ENCODE assay signal across 8 mouse cellular contexts in genomic region chr5:134098976-134099375, GRCm38 (mm10). TPM values are rescaled to one million over a fixed set of nuclear protein-coding genes. Genes with fewer than 3 reads are reported as not detected.
DNase-seq lines count a peak whose midpoint lies in the region; ATAC-seq and TF ChIP-seq lines count a peak whose summit lies in the region.

No protein-coding gene starts in this region.

- H3K9ac ChIP-seq in forebrain, embryonic 15.5 days (replicated peaks) = peak overlapping the region; percentile 90
- H3K9ac ChIP-seq in intestine, postnatal 0 days (ENCODE audit: low read depth, low read length) = peak overlapping the region; percentile 83
- peak overlapping the region; percentile 57 for H3K9ac ChIP-seq in liver, embryonic 11.5 days (ENCODE audit: low read depth, low read length)

- no peaks in the 10 kb centered on the region for H3K9me3 ChIP-seq in forebrain, embryonic 15.5 days
- H3K9me3 ChIP-seq in intestine, postnatal 0 days (ENCODE audit: control insufficient read depth) = no peaks in the 10 kb centered on the region
- no peaks in the 10 kb centered on the region for H3K9me3 ChIP-seq in liver, embryonic 11.5 days (ENCODE audit: control insufficient read depth, low read length)

- H3K27ac ChIP-seq in gastrocnemius, adult 2 months = peak overlapping the region; percentile 96
- peak overlapping the region; percentile 73 for H3K27ac ChIP-seq in forebrain, embryonic 15.5 days (replicated peaks)
- H3K27ac ChIP-seq in intestine, postnatal 0 days (ENCODE audit: low read depth, low read length) = no peak overlapping the region
- no peak overlapping the region for H3K27ac ChIP-seq in liver, embryonic 11.5 days (ENCODE audit: low read depth, low read length)

- peaks cover 30% of the 10 kb centered on the region for H3K4me1 ChIP-seq in forebrain, embryonic 15.5 days
- H3K4me1 ChIP-seq in intestine, postnatal 0 days (replicated peaks; ENCODE audit: control insufficient read depth, insufficient read depth, low read length) = peaks cover 4% of the 10 kb centered on the region; the same call in 1 of the 2 replicates
- H3K4me1 ChIP-seq in liver, embryonic 11.5 days (replicated peaks; ENCODE audit: control insufficient read depth, insufficient read depth, low read length) = peaks cover 3% of the 10 kb centered on the region; the same call in 1 of the 2 replicates

- DNase-seq in gastrocnemius, adult 2 months = peak; percentile 68
- DNase-seq in gastrocnemius, postnatal 25 days = no peak
- peak; percentile 27 for DNase-seq in ZHBTc4 (ENCODE audit: low read depth, low spot score)
- no peak for DNase-seq in liver, embryonic 11.5 days (ENCODE audit: low spot score)
- DNase-seq in ovary, postnatal 14 days (ENCODE audit: low spot score) = peak; percentile 7
- DNase-seq in c-Kit-positive CD71-positive TER-119-positive erythroid progenitor cells, embryonic 14.5 days (ENCODE audit: low spot score) = no peak

- peak overlapping the region; percentile 93 for H3K4me3 ChIP-seq in gastrocnemius, adult 2 months
- peak overlapping the region; percentile 90 for H3K4me3 ChIP-seq in forebrain, embryonic 15.5 days
- H3K4me3 ChIP-seq in intestine, postnatal 0 days (ENCODE audit: low read depth, low read length) = peak overlapping the region; percentile 74
- H3K4me3 ChIP-seq in liver, embryonic 11.5 days (ENCODE audit: low read depth, low read length) = peak overlapping the region; percentile 71

- intact Hi-C loops in gastrocnemius, adult 2 months (cut with DNase I) = no loop called here

- 0 out of 2 replicates have a peak, but pooled peaks cover 5% of the 10 kb centered on the region for H3K36me3 ChIP-seq in forebrain, embryonic 15.5 days
- H3K36me3 ChIP-seq in intestine, postnatal 0 days (ENCODE audit: control insufficient read depth, insufficient read depth) = no peaks in the 10 kb centered on the region
- no peaks in the 10 kb centered on the region for H3K36me3 ChIP-seq in liver, embryonic 11.5 days (ENCODE audit: control insufficient read depth, insufficient read depth, low read length)

- peak; percentile 51 for ATAC-seq in forebrain, embryonic 15.5 days (replicated peaks)
- ATAC-seq in intestine, postnatal 0 days = no peak
- peak; percentile 32 for ATAC-seq in liver, embryonic 11.5 days (replicated peaks; ENCODE audit: low FRiP score)

- WGBS in forebrain, embryonic 15.5 days = under 1% methylated on average over 17 of the region's 17 CpGs
- WGBS in intestine, postnatal 0 days = under 1% methylated on average over 17 of the region's 17 CpGs
- under 1% methylated on average over 17 of the region's 17 CpGs for WGBS in liver, embryonic 11.5 days

- H3K27me3 ChIP-seq in forebrain, embryonic 15.5 days = no peaks in the 10 kb centered on the region
- H3K27me3 ChIP-seq in intestine, postnatal 0 days (replicated peaks; ENCODE audit: control insufficient read depth, insufficient read depth, low read length) = no peaks in the 10 kb centered on the region
- 0 out of 2 replicates have a peak, but pooled peaks cover 2% of the 10 kb centered on the region for H3K27me3 ChIP-seq in liver, embryonic 11.5 days (replicated peaks; ENCODE audit: control insufficient read depth, insufficient read depth, low read length)

- no peak for TF ChIP-seq CTCF in gastrocnemius, adult 2 months (IDR thresholded peaks at IDR 0.05)
- no peak for TF ChIP-seq CTCF in intestine, postnatal 0 days (IDR thresholded peaks at IDR 0.05; ENCODE audit: low read depth)

- H3K4me2 ChIP-seq in forebrain, embryonic 15.5 days (replicated peaks) = peak overlapping the region; percentile 77
- peak overlapping the region; percentile 95 for H3K4me2 ChIP-seq in intestine, postnatal 0 days (replicated peaks; ENCODE audit: low read depth)
- H3K4me2 ChIP-seq in liver, embryonic 11.5 days = peak overlapping the region; percentile 95

RNA-seq across cellular contexts. Expression of gene Castor2, which starts 0.5 kb away (rescaled TPM):
- 10 to 100 TPM; 34.8 to 47.1 TPM for total RNA-seq in gastrocnemius, adult 2 months (2021)
- total RNA-seq in gastrocnemius, postnatal 25 days (2021) = 10 to 100 TPM; 45.7 to 46.8 TPM
- 27.6 and 28.3 TPM in 2 replicates for polyA plus RNA-seq in forebrain, embryonic 15.5 days (2015; fragmentation: Nextera tagmentation; extraction: Ambion mirVana)
- 24.1 and 31.3 TPM in 2 replicates for polyA plus RNA-seq in intestine, postnatal 0 days (2015; fragmentation: Nextera tagmentation; extraction: Ambion mirVana)
- 1.8 and 2.1 TPM in 2 replicates for polyA plus RNA-seq in liver, embryonic 11.5 days (2014; fragmentation: Nextera tagmentation; extraction: Ambion mirVana)

Comparison
In these comparisons a context has a peak if more than half of its experiments do, and no peak if none do; other contexts are left out.
1. DNase-seq: peak in gastrocnemius, adult 2 months (single experiment), ZHBTc4 (single experiment) and ovary, postnatal 14 days (single experiment); none in gastrocnemius, postnatal 25 days (single experiment), liver, embryonic 11.5 days (single experiment) and c-Kit-positive CD71-positive TER-119-positive erythroid progenitor cells, embryonic 14.5 days (single experiment).
2. H3K27ac ChIP-seq: peak in gastrocnemius, adult 2 months (single experiment) and forebrain, embryonic 15.5 days (single experiment); none in intestine, postnatal 0 days (single experiment) and liver, embryonic 11.5 days (single experiment).
3. Peak in every context shown above with its lines, with median percentiles within 50 percentile points of each other: H3K4me3 ChIP-seq, H3K4me2 ChIP-seq and H3K9ac ChIP-seq.